Mouse (Mus musculus) heart, postnatal 0 days (tissue): Measurements from ENCODE around the gene Magi1.

Experiments
- CTCF ChIP-seq: IDR thresholded peaks from 2 replicates; pipeline ENCODE4 v1.5.1; 2016; ENCODE audit warnings: antibody characterized with exemption, control low read depth, low read depth
- EP300 ChIP-seq: IDR thresholded peaks from 2 replicates; pipeline ENCODE4 v1.6.1; 2016; ENCODE audit warnings: antibody characterized with exemption, low read depth

GRCm38 (mm10) chr6:94075990-94076389 is 207.7 kb downstream of the Magi1 start:
- TF ChIP-seq CTCF (no peak), EP300 (no peak)
